Mouse (Mus musculus) spleen, adult 18-20 months (tissue): ENCODE measurements at regions not wholly inside any gene's neighbourhood (a gene's known extent, or its start where the extent isn't known, plus 50 kb on each side); places are given as distances from the start of the nearest gene placed in this dataset.

Source experiments
- DNase-seq, 2 experiments: peaks; one replicate each; pipeline ENCODE4 v3.0.0; 2022; ENCODE audit warnings: mixed read lengths in 2 of 2

GRCm38 (mm10) chr5:93328059-93328458, 61.0 kb downstream of the Ccng2 start:
- peak; percentile 47 to 76 for DNase-seq

- DNase-seq, result no peak
Observed at GRCm38 (mm10) chr5:93330851-93331250, 63.8 kb downstream of the Ccng2 start.

- DNase-seq, result no peak
Observed at GRCm38 (mm10) chr5:93353101-93353500, 86.0 kb downstream of the Ccng2 start.
